Mouse (Mus musculus): ENCODE measurements around the gene Adamts20. TPM values are rescaled to one million over a fixed set of nuclear protein-coding genes. Genes with fewer than 3 reads are reported as not detected.

Gene Adamts20
- total and polyA plus RNA-seq, 2 experiments from 2014 or later = 2.3 to 5.6 TPM

DNA sequence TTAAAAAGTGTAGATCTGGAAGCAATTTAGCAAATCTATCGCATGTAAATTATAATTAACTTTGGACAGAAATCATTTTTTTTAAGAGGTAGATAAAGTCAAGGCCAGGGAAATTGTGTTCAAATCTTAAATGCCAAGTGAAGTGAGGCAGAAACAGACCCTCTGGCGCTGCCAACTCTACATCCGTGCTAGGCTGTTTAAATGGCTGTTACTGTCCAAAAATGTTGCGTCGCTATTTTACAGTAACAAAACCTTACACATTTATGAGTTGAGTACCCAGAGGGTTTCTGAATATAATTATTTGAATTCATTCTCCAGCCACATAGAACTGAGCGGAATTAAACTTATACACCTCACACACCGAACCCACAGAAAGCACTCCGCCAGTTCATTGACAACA lies 13.6 kb downstream of the Adamts20 start:
- WGBS = 66% methylated on average over 8 of the region's 8 CpGs
- Histone ChIP-seq H3K4me3 (ENCODE audit: low read depth, low read length) (no peak overlapping the region), H3K4me1 (ENCODE audit: insufficient read depth) (no peaks in the 10 kb centered on the region), H3K36me3 (ENCODE audit: insufficient read depth) (no peaks in the 10 kb centered on the region), H3K27ac (ENCODE audit: low read depth, low read length) (no peak overlapping the region), H3K27me3 (ENCODE audit: insufficient read depth, low read length) (no peaks in the 10 kb centered on the region), H3K9me3 (ENCODE audit: low read length) (no peaks in the 10 kb centered on the region), H3K4me2 (ENCODE audit: low read depth) (no peak overlapping the region), H3K9ac (no peak overlapping the region)
- ATAC-seq (no peak), DNase-seq (peak; percentile 22)
- TF ChIP-seq CTCF (IDR thresholded peaks at IDR 0.05; ENCODE audit: low read depth) = no peak

DNA sequence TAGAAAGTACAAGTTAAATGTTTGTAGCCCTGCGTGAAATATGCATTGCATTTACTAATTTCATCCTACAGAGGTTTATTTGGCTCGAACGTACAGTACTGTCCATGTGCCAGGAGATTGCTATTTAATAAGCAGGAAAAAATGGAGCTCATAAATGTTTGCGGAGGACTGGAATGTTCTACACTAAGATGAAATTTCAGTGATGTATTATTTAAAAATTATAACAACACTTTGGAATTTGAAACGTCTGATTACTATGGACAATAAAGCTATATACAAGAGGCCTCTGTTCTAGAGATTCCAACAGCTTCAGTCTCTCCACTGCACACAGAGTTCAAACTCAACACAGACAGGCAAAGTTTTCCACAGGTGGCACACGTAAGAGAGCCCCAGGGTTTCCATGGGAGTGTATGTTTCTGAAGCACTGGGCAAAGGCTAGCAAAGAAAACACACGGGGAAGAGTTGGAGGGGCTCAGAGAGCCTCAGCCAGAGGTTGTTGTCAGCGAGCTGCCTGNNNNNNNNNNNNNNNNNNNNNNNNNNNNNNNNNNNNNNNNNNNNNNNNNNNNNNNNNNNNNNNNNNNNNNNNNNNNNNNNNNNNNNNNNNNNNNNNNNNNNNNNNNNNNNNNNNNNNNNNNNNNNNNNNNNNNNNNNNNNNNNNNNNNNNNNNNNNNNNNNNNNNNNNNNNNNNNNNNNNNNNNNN lies 20.6 kb downstream of the Adamts20 start:
- H3K36me3 ChIP-seq (ENCODE audit: insufficient read depth) = no peaks in the 10 kb centered on the region
- no peak overlapping the region for H3K9ac ChIP-seq
- H3K4me3 ChIP-seq (ENCODE audit: low read depth, low read length) = no peak overlapping the region
- H3K27me3 ChIP-seq (ENCODE audit: insufficient read depth, low read length) = no peaks in the 10 kb centered on the region
- TF ChIP-seq CTCF (IDR thresholded peaks at IDR 0.05; ENCODE audit: low read depth) = no peak
- 0 out of 2 replicates have a peak, but pooled peaks cover 3% of the 10 kb centered on the region for H3K4me1 ChIP-seq (ENCODE audit: insufficient read depth)
- no peak overlapping the region for H3K27ac ChIP-seq (ENCODE audit: low read depth, low read length)
- ATAC-seq = no peak
- 64% methylated on average over 8 of the region's 8 CpGs for WGBS
- H3K4me2 ChIP-seq (ENCODE audit: low read depth) = no peak overlapping the region
- no peaks in the 10 kb centered on the region for H3K9me3 ChIP-seq (ENCODE audit: low read length)
- DNase-seq = no peak

DNA sequence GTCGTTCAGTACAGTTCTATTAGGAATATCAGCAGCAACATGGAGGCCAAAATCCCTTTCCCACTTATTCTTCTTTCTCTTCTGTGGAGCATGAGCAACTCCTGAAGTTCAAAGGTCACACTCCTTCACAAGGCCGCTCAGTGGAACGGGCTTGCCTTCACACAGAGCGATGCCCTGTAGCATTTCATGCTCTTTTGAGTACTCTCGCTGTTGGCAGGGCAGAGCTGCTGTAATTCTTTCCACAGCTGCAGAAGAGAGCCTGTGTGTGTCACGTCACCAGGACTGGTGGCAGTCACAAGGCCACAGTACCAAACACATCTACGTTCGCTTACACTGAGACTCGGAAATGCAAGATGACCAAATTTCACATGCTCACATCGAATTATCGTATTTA lies 21.2 kb downstream of the Adamts20 start:
- H3K4me3 ChIP-seq (ENCODE audit: low read depth, low read length) = no peak overlapping the region
- WGBS = 70% methylated on average over 11 of the region's 11 CpGs
- DNase-seq (no peak), ATAC-seq (no peak)
- TF ChIP-seq CTCF (IDR thresholded peaks at IDR 0.05; ENCODE audit: low read depth) = no peak
- H3K9ac ChIP-seq = no peak overlapping the region
- no peak overlapping the region for H3K27ac ChIP-seq (ENCODE audit: low read depth, low read length)
- H3K9me3 ChIP-seq (ENCODE audit: low read length) = no peaks in the 10 kb centered on the region
- H3K27me3 ChIP-seq (ENCODE audit: insufficient read depth, low read length) = no peaks in the 10 kb centered on the region
- H3K4me2 ChIP-seq (ENCODE audit: low read depth) = no peak overlapping the region
- 0 out of 2 replicates have a peak, but pooled peaks cover 3% of the 10 kb centered on the region for H3K4me1 ChIP-seq (ENCODE audit: insufficient read depth)
- no peaks in the 10 kb centered on the region for H3K36me3 ChIP-seq (ENCODE audit: insufficient read depth)

DNA sequence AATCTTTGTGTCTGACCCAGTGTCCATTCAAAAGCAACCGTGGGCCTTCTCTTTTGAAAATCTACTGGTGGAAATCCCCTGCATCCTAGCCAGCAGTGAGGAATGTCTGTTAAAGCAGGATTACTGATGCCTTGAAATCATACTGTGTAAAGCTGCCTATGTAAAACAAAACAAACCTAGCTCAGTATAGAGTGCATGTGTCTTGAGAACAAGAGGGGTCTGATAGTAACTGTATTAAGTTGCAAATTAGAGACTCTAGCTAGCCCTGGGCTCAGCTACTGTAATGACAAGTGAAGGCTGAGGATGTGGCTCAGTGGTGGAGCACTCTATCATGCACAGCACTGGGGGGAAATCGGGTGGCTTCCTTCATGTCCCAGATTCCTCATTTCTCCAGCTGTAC lies 22.2 kb downstream of the Adamts20 start:
- Histone ChIP-seq H3K4me3 (ENCODE audit: low read depth, low read length) (no peak overlapping the region), H3K4me1 (ENCODE audit: insufficient read depth) (0 out of 2 replicates have a peak, but pooled peaks cover 3% of the 10 kb centered on the region), H3K27me3 (ENCODE audit: insufficient read depth, low read length) (no peaks in the 10 kb centered on the region), H3K9ac (no peak overlapping the region), H3K4me2 (ENCODE audit: low read depth) (no peak overlapping the region), H3K27ac (ENCODE audit: low read depth, low read length) (no peak overlapping the region), H3K9me3 (ENCODE audit: low read length) (no peaks in the 10 kb centered on the region), H3K36me3 (ENCODE audit: insufficient read depth) (no peaks in the 10 kb centered on the region)
- TF ChIP-seq CTCF (IDR thresholded peaks at IDR 0.05; ENCODE audit: low read depth) = no peak
- DNase-seq (no peak), ATAC-seq (peak; percentile 27; the same call in 1 of the 2 replicates)
- 18% methylated on average over 2 of the region's 2 CpGs for WGBS

DNA sequence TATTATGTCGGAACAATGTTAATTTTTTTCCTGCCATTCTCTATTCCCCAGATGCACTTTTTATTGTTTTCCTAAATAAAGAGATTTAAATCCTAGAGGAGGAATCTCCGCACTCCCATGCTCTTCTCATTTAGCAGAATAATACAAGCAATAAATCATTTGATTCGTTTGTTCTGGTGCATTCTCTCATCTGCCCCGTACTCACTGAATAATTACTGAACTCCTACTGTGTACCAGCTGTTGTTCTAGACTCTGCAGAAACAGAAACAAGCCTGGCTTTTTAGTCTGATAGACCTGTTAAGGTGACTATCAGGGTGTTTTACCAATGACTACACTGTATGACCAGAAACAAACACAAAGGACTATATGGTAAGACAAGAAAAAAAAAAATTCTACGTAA lies 29.7 kb downstream of the Adamts20 start:
- H3K4me2 ChIP-seq (ENCODE audit: low read depth) = no peak overlapping the region
- H3K9ac ChIP-seq = no peak overlapping the region
- DNase-seq (no peak), ATAC-seq (no peak)
- H3K27ac ChIP-seq (ENCODE audit: low read depth, low read length) = no peak overlapping the region
- 63% methylated on average over 5 of the region's 5 CpGs for WGBS
- H3K4me1 ChIP-seq (ENCODE audit: insufficient read depth) = no peaks in the 10 kb centered on the region
- no peaks in the 10 kb centered on the region for H3K9me3 ChIP-seq (ENCODE audit: low read length)
- no peaks in the 10 kb centered on the region for H3K27me3 ChIP-seq (ENCODE audit: insufficient read depth, low read length)
- no peak for TF ChIP-seq CTCF (IDR thresholded peaks at IDR 0.05; ENCODE audit: low read depth)
- no peak overlapping the region for H3K4me3 ChIP-seq (ENCODE audit: low read depth, low read length)
- no peaks in the 10 kb centered on the region for H3K36me3 ChIP-seq (ENCODE audit: insufficient read depth)

DNA sequence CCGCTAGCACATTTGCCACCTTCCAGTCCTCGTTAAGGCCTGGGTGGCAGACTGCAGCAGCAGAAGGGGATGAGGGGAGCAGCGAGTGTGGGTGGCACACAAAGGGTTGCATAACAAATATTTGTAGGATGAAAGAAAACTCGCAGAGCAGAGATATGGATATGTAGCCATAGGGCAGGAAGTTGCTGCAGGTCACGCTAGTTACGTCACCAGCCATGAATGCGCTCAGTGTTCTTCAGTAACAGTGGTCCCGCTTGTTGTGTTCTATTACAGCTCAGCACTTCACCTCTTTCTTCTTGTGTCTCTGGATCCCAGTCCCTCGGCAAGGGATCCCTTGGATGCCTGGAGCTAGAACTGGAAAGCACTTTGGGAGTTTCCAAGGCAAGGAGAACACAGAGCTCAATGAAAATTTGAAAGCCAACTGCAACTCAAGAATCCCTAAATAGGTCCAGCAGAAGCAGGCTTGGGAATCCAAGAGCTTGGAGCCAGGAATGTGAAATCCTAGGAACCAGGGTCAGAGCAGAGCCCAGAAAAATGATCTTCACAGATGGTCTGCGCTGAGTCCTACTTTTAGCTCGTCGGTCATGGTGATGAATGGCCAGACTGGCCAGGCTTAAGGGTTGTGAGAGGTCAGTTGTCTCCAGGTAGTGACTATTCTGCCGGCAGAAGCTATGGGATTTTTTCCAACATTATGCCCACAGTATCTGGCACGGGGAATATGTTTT lies 34.4 kb downstream of the Adamts20 start:
- Histone ChIP-seq H3K4me1 (ENCODE audit: insufficient read depth) (no peaks in the 10 kb centered on the region), H3K9me3 (ENCODE audit: low read length) (no peaks in the 10 kb centered on the region), H3K36me3 (ENCODE audit: insufficient read depth) (no peaks in the 10 kb centered on the region), H3K9ac (no peak overlapping the region), H3K4me2 (ENCODE audit: low read depth) (no peak overlapping the region), H3K27me3 (ENCODE audit: insufficient read depth, low read length) (no peaks in the 10 kb centered on the region), H3K27ac (ENCODE audit: low read depth, low read length) (no peak overlapping the region), H3K4me3 (ENCODE audit: low read depth, low read length) (no peak overlapping the region)
- DNase-seq (no peak), ATAC-seq (no peak)
- TF ChIP-seq CTCF (IDR thresholded peaks at IDR 0.05; ENCODE audit: low read depth) = no peak
- WGBS = 73% methylated on average over 14 of the region's 14 CpGs

DNA sequence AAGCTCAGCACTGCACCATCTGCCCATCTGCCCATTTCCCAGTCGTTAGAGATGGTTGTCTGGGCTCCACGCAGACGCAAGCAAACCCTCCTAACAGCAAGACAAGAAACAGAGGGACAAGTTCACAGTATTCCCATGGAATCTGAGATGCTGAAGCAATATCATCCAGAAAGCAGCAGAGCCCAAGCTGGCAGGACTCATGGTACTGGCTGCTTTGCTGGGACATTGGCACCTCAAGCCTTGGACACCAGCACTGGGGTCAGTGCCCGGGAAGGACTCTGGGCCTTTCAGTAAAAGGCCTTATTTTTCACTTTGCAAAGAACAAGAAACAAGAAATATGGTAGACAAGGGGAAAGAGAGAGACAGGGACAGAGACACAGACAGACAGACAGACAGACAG lies 36.5 kb downstream of the Adamts20 start:
- no peak overlapping the region for H3K4me3 ChIP-seq (ENCODE audit: low read depth, low read length)
- no peak overlapping the region for H3K4me2 ChIP-seq (ENCODE audit: low read depth)
- H3K4me1 ChIP-seq (ENCODE audit: insufficient read depth) = no peaks in the 10 kb centered on the region
- DNase-seq (no peak), ATAC-seq (no peak)
- H3K36me3 ChIP-seq (ENCODE audit: insufficient read depth) = no peaks in the 10 kb centered on the region
- no peaks in the 10 kb centered on the region for H3K27me3 ChIP-seq (ENCODE audit: insufficient read depth, low read length)
- 75% methylated on average over 4 of the region's 4 CpGs for WGBS
- TF ChIP-seq CTCF (IDR thresholded peaks at IDR 0.05; ENCODE audit: low read depth) = no peak
- H3K9ac ChIP-seq = no peak overlapping the region
- no peak overlapping the region for H3K27ac ChIP-seq (ENCODE audit: low read depth, low read length)
- no peaks in the 10 kb centered on the region for H3K9me3 ChIP-seq (ENCODE audit: low read length)

Data from forebrain, postnatal 0 days (tissue).